Mouse (Mus musculus): Measurements from ENCODE around the gene Scgb2b20.
"Not testable (repeated sequence)": the region's sequence is repeated elsewhere in the genome, so short reads cannot be mapped to it uniquely, and the experiment has no call there.

Gene Scgb2b20

GRCm38 (mm10) chr7:33366222-33366621 is at the start of gene Scgb2b20:
Gene Scgb2b20, minus strand, starts transcription at chr7:33366322.
- DNase-seq, result not testable (repeated sequence)

- not testable (repeated sequence) for DNase-seq
Measured at GRCm38 (mm10) chr7:33409681-33410080, 43.6 kb upstream of the Scgb2b20 start.

- DNase-seq, result peak; percentile 84
Measured at GRCm38 (mm10) chr7:33401650-33402049, 35.5 kb upstream of the Scgb2b20 start.

GRCm38 (mm10) chr7:33399749-33400148 is 33.6 kb upstream of the Scgb2b20 start:
- peak; percentile 87 for DNase-seq

- DNase-seq, result not testable (repeated sequence)
Measured at GRCm38 (mm10) chr7:33372934-33373333, 6.8 kb upstream of the Scgb2b20 start, which contains the start of gene Scgb1b20. Gene Scgb1b20, plus strand, starts transcription at chr7:33373234.
